Mouse (Mus musculus) liver, adult 2 months (tissue): ENCODE measurements around the gene Ppp1r3g.

ENCODE experiments used
- CTCF ChIP-seq: fragments of 200-500 bp; IDR thresholded peaks from 2 replicates; pipeline ENCODE4 v1.5.1; 2011; ENCODE audit warnings: low read depth, low read length, control low read depth
- POLR2A ChIP-seq: fragments of 200-500 bp; IDR thresholded peaks from 2 replicates; pipeline ENCODE4 v1.6.1; 2011; ENCODE audit warnings: low read length, control low read depth; ENCODE audit not compliant: insufficient read depth; ENCODE audit errors: extremely low read depth

DNA sequence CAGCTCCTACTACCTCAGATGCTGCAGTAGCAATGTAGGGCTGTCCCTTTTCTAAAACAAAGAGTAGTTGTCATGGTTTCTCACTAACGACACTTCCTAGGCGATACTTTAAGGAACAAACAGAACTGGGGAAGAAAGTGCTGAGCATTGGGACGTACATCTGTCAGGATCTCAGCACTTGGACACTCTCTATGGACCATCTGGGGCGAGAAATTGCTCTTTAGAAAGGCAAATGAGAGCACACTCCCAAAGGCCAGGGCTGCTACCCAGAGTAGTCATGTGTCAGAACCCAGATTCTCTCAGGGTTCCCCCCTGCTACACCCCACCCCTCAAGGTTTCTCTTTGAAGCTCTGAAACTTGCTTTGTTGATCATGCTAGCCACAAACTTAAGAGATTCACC, 21.8 kb downstream of the Ppp1r3g start:
- TF ChIP-seq CTCF (no peak), POLR2A (no peak)
